Mouse (Mus musculus) layer of hippocampus, postnatal 36 days (tissue): ENCODE data around the gene Ube2ql1. TPM values are rescaled to one million over a fixed set of nuclear protein-coding genes. Genes with fewer than 3 reads are reported as not detected.
A peak's percentile ranks its signal among the peaks of the same experiment; 100 is the strongest.

Experiments
- DNase-seq, 2 experiments: peaks; one replicate each; pipeline ENCODE4 v3.0.0; 2022
- total RNA-seq, 2 experiments: library from RNA; stranded (reverse); gene quantifications; 2 replicates each; pipeline ENCODE4 v1.2.3; 2021

The Ube2ql1 gene
- total RNA-seq: 100 to 1,000 TPM; 192 to 209 TPM

- DNase-seq: peak; percentile 94 to 95
Measured at GRCm38 (mm10) chr13:69739759-69740135, at the start of gene Ube2ql1. TSS of gene Ube2ql1 (minus strand) at chr13:69739889.

GRCm38 (mm10) chr13:69788704-69789103 is 49.0 kb upstream of the Ube2ql1 start:
- DNase-seq: no peak

GRCm38 (mm10) chr13:69778221-69778620 is 38.5 kb upstream of the Ube2ql1 start:
- peak; percentile 56 to 57 for DNase-seq

GRCm38 (mm10) chr13:69772358-69772757 is 32.7 kb upstream of the Ube2ql1 start:
- DNase-seq: no peak

GRCm38 (mm10) chr13:69770538-69771456 is 31.1 kb upstream of the Ube2ql1 start:
- no peak for DNase-seq

- DNase-seq: no peak
Measured at GRCm38 (mm10) chr13:69768152-69768551, 28.5 kb upstream of the Ube2ql1 start.

- DNase-seq: no peak
Measured at GRCm38 (mm10) chr13:69764646-69765045, 25.0 kb upstream of the Ube2ql1 start.

- peak; percentile 76 to 80 for DNase-seq
Measured at GRCm38 (mm10) chr13:69761393-69761792, 21.7 kb upstream of the Ube2ql1 start.

- no peak for DNase-seq
Measured at GRCm38 (mm10) chr13:69758979-69759378, 19.3 kb upstream of the Ube2ql1 start.

GRCm38 (mm10) chr13:69752875-69753274 is 13.2 kb upstream of the Ube2ql1 start:
- no peak for DNase-seq

- DNase-seq: no peak
Measured at GRCm38 (mm10) chr13:69751510-69751909, 11.8 kb upstream of the Ube2ql1 start.

- DNase-seq: no peak
Measured at GRCm38 (mm10) chr13:69748756-69749155, 9.1 kb upstream of the Ube2ql1 start.

GRCm38 (mm10) chr13:69740331-69741285 is 919 bp upstream of the Ube2ql1 start:
- DNase-seq: peak; percentile 55 to 60

GRCm38 (mm10) chr13:69739091-69739758 is 464 bp downstream of the Ube2ql1 start:
- DNase-seq: peak; percentile 52

GRCm38 (mm10) chr13:69738461-69738971 is 1.2 kb downstream of the Ube2ql1 start:
- no peak for DNase-seq

GRCm38 (mm10) chr13:69737444-69738185 is 2.1 kb downstream of the Ube2ql1 start:
- no peak for DNase-seq

- no peak for DNase-seq
Measured at GRCm38 (mm10) chr13:69732636-69733035, 7.1 kb downstream of the Ube2ql1 start.

- no peak for DNase-seq
Measured at GRCm38 (mm10) chr13:69725376-69725775, 14.3 kb downstream of the Ube2ql1 start.

- no peak for DNase-seq
Measured at GRCm38 (mm10) chr13:69721141-69721540, 18.5 kb downstream of the Ube2ql1 start.

GRCm38 (mm10) chr13:69717860-69718598 is 21.7 kb downstream of the Ube2ql1 start:
- DNase-seq: no peak

GRCm38 (mm10) chr13:69708236-69708635 is 31.5 kb downstream of the Ube2ql1 start:
- no peak for DNase-seq
